Mouse (Mus musculus): ENCODE measurements around the gene Spag6. TPM values are rescaled to one million over a fixed set of nuclear protein-coding genes. Genes with fewer than 3 reads are reported as not detected.

Gene Spag6
- polyA plus RNA-seq, 1 experiment from 2014 or later: 1.2 TPM

DNA sequence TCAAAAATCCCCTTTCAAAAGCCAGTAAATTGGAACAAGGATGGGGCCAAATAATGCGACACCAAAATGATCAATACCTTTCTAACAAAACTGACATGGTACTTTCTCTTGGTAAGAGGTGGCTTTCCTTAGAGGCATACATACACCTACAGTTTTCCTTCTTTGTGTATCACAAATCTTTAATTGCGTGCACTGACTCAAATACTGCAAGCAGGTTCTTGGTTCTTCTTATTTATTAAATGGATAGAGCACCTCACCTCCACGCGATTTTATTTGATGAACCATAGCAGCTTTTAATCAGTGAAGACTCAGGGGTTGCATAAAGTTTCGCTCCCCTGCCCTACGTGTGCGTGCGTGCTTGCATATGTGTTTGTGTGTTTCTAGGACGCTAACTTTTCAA is 3.1 kb upstream of the Spag6 start:
- H3K4me3 ChIP-seq (ENCODE audit: low read depth, low read length): no peak overlapping the region
- peak overlapping the region; percentile 82 for H3K4me2 ChIP-seq (replicated peaks; ENCODE audit: low read depth, low read length)

DNA sequence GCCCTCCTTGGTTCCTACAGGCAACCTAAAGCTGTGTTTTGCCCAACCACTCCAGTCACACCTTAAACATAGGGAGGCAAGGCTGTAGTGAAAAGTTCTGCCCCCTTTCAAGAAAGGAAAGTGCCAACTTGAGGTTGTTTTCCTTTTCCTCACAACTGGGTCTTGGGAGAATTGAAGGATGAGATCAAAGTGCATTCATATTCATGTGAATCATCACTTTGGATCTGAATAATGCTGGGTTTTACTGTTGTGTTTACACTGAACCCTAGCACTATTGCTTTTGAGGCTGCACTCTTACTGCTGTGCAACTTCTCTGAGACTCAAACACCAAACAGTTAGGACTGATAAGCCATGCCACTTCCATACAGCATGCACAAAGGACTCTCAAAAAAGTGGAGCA is 1.8 kb upstream of the Spag6 start:
- no peaks in the 10 kb centered on the region for H3K36me3 ChIP-seq (ENCODE audit: control insufficient read depth, insufficient read depth, low read length)
- H3K4me1 ChIP-seq (replicated peaks; ENCODE audit: control insufficient read depth, insufficient read depth, low read length): peaks cover 9% of the 10 kb centered on the region
- no peak overlapping the region for H3K9ac ChIP-seq (ENCODE audit: low read depth, low read length)
- peak; percentile 33 for DNase-seq (ENCODE audit: low spot score)
- no peak overlapping the region for H3K4me3 ChIP-seq (ENCODE audit: low read depth, low read length)
- no peak overlapping the region for H3K27ac ChIP-seq (ENCODE audit: low read depth, low read length)
- no peaks in the 10 kb centered on the region for H3K9me3 ChIP-seq (ENCODE audit: control insufficient read depth, low read length)
- no peak overlapping the region for H3K4me2 ChIP-seq (replicated peaks; ENCODE audit: low read depth, low read length)
- ATAC-seq (ENCODE audit: low FRiP score): no peak
- H3K27me3 ChIP-seq (ENCODE audit: control insufficient read depth, insufficient read depth, low read length): peaks cover 59% of the 10 kb centered on the region

More for the DNA sequence above, 3.1 kb upstream of the Spag6 start:
- H3K27ac ChIP-seq (ENCODE audit: low read depth, low read length): no peak overlapping the region
- no peak overlapping the region for H3K9ac ChIP-seq (ENCODE audit: low read depth, low read length)
- H3K36me3 ChIP-seq (ENCODE audit: control insufficient read depth, insufficient read depth, low read length): no peaks in the 10 kb centered on the region
- H3K9me3 ChIP-seq (ENCODE audit: control insufficient read depth, low read length): no peaks in the 10 kb centered on the region
- no peak for ATAC-seq (ENCODE audit: low FRiP score)
- 2% methylated on average over 9 of the region's 9 CpGs for WGBS
- DNase-seq (ENCODE audit: low spot score): no peak
- H3K4me1 ChIP-seq (replicated peaks; ENCODE audit: control insufficient read depth, insufficient read depth, low read length): peaks cover 9% of the 10 kb centered on the region
- peaks cover 62% of the 10 kb centered on the region for H3K27me3 ChIP-seq (ENCODE audit: control insufficient read depth, insufficient read depth, low read length)

DNA sequence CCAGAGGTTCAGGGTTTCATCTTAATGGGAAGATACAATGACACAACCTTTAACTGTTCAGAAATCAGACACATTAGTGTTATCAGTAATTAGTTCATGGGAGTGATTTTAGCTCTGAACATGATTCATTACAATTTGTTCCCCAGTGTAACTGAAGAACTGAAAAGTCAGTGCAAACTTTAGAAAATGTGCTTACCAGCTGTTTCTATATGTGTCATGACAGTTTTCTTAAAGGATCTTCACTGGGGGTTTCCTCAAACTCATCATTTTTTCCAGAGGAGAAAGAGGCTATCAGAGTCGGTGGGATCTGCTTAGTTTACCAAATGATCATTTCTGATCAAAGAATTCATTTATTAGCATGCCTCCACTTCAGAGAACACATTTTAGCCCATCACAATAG is 1.3 kb upstream of the Spag6 start:
- peak; percentile 16 for DNase-seq (ENCODE audit: low spot score)
- Histone ChIP-seq H3K27me3 (ENCODE audit: control insufficient read depth, insufficient read depth, low read length) (peaks cover 54% of the 10 kb centered on the region), H3K27ac (ENCODE audit: low read depth, low read length) (no peak overlapping the region), H3K9me3 (ENCODE audit: control insufficient read depth, low read length) (no peaks in the 10 kb centered on the region), H3K4me2 (replicated peaks; ENCODE audit: low read depth, low read length) (no peak overlapping the region), H3K4me1 (replicated peaks; ENCODE audit: control insufficient read depth, insufficient read depth, low read length) (peaks cover 9% of the 10 kb centered on the region), H3K36me3 (ENCODE audit: control insufficient read depth, insufficient read depth, low read length) (no peaks in the 10 kb centered on the region), H3K4me3 (ENCODE audit: low read depth, low read length) (no peak overlapping the region), H3K9ac (ENCODE audit: low read depth, low read length) (no peak overlapping the region)
- no peak for ATAC-seq (ENCODE audit: low FRiP score)
- WGBS: 0% methylated on average over 1 of the region's 1 CpGs

GRCm38 (mm10) chr2:18693491-18693870 is 351 bp upstream of the Spag6 start:
- no peak overlapping the region for H3K9ac ChIP-seq (ENCODE audit: low read depth, low read length)
- no peaks in the 10 kb centered on the region for H3K9me3 ChIP-seq (ENCODE audit: control insufficient read depth, low read length)
- peaks cover 55% of the 10 kb centered on the region for H3K27me3 ChIP-seq (ENCODE audit: control insufficient read depth, insufficient read depth, low read length)
- peak overlapping the region; percentile 98 for H3K4me2 ChIP-seq (replicated peaks; ENCODE audit: low read depth, low read length)
- DNase-seq (ENCODE audit: low spot score) (no peak), ATAC-seq (ENCODE audit: low FRiP score) (no peak)
- H3K27ac ChIP-seq (ENCODE audit: low read depth, low read length): no peak overlapping the region
- H3K4me1 ChIP-seq (replicated peaks; ENCODE audit: control insufficient read depth, insufficient read depth, low read length): peaks cover 9% of the 10 kb centered on the region
- peak overlapping the region; percentile 56 for H3K4me3 ChIP-seq (ENCODE audit: low read depth, low read length)
- no peaks in the 10 kb centered on the region for H3K36me3 ChIP-seq (ENCODE audit: control insufficient read depth, insufficient read depth, low read length)
- WGBS: under 1% methylated on average over 5 of the region's 5 CpGs

- Histone ChIP-seq H3K27ac (ENCODE audit: low read depth, low read length) (peak overlapping the region; percentile 80; the same call in 1 of the 2 replicates), H3K4me1 (replicated peaks; ENCODE audit: control insufficient read depth, insufficient read depth, low read length) (peaks cover 3% of the 10 kb centered on the region; the same call in 1 of the 2 replicates), H3K27me3 (ENCODE audit: control insufficient read depth, insufficient read depth, low read length) (peaks cover 52% of the 10 kb centered on the region), H3K9ac (ENCODE audit: low read depth, low read length) (peak overlapping the region; percentile 88), H3K4me3 (ENCODE audit: low read depth, low read length) (peak overlapping the region; percentile 56), H3K4me2 (replicated peaks; ENCODE audit: low read depth, low read length) (peak overlapping the region; percentile 98), H3K36me3 (ENCODE audit: control insufficient read depth, insufficient read depth, low read length) (no peaks in the 10 kb centered on the region), H3K9me3 (ENCODE audit: control insufficient read depth, low read length) (no peaks in the 10 kb centered on the region)
- ATAC-seq (ENCODE audit: low FRiP score) (peak; percentile 63), DNase-seq (ENCODE audit: low spot score) (no peak)
- WGBS: 0% methylated on average over 20 of the region's 20 CpGs
Observed at GRCm38 (mm10) chr2:18694611-18694950, 749 bp downstream of the Spag6 start.

GRCm38 (mm10) chr2:18695163-18695562 is 1.3 kb downstream of the Spag6 start:
- Histone ChIP-seq H3K4me1 (replicated peaks; ENCODE audit: control insufficient read depth, insufficient read depth, low read length) (no peaks in the 10 kb centered on the region), H3K36me3 (ENCODE audit: control insufficient read depth, insufficient read depth, low read length) (no peaks in the 10 kb centered on the region), H3K4me2 (replicated peaks; ENCODE audit: low read depth, low read length) (no peak overlapping the region), H3K9me3 (ENCODE audit: control insufficient read depth, low read length) (no peaks in the 10 kb centered on the region), H3K27ac (ENCODE audit: low read depth, low read length) (no peak overlapping the region), H3K4me3 (ENCODE audit: low read depth, low read length) (no peak overlapping the region), H3K9ac (ENCODE audit: low read depth, low read length) (no peak overlapping the region), H3K27me3 (ENCODE audit: control insufficient read depth, insufficient read depth, low read length) (peaks cover 52% of the 10 kb centered on the region)
- DNase-seq (ENCODE audit: low spot score) (no peak), ATAC-seq (ENCODE audit: low FRiP score) (no peak)
- 2% methylated on average over 8 of the region's 8 CpGs for WGBS

DNA sequence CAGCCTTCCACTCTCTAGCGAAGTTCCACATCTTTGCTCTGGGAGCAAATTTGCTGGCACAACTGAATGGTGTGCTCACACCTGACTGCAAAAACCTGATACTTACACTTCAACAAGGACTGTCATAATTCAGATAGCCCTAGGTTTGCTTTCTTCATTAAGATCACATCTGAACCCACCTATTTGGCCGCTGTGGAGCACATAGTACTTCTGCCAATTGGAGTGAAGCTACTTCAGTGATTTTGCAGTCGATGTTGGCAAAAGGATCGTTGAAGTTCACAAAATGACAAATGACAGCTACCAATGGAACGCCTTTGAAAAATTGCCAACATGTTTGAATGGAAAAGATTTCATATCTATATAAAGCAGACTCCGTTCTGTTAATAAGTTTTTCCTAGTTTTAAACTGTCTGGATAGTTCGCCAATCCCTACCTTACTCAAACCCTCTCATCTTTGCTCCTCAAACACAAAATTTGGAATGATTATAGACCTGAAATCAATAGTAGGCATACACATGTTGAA is 1.9 kb downstream of the Spag6 start:
- peak; percentile 45 for DNase-seq (ENCODE audit: low spot score)

GRCm38 (mm10) chr2:18697591-18698244 is 3.9 kb downstream of the Spag6 start:
- DNase-seq (ENCODE audit: low spot score) (peak; percentile 43), ATAC-seq (ENCODE audit: low FRiP score) (no peak)
- H3K27me3 ChIP-seq (ENCODE audit: control insufficient read depth, insufficient read depth, low read length): peaks cover 55% of the 10 kb centered on the region
- H3K36me3 ChIP-seq (ENCODE audit: control insufficient read depth, insufficient read depth, low read length): no peaks in the 10 kb centered on the region
- H3K27ac ChIP-seq (ENCODE audit: low read depth, low read length): no peak overlapping the region
- no peak overlapping the region for H3K4me3 ChIP-seq (ENCODE audit: low read depth, low read length)
- 3% methylated on average over 4 of the region's 4 CpGs for WGBS
- no peaks in the 10 kb centered on the region for H3K9me3 ChIP-seq (ENCODE audit: control insufficient read depth, low read length)
- H3K4me2 ChIP-seq (replicated peaks; ENCODE audit: low read depth, low read length): no peak overlapping the region
- no peaks in the 10 kb centered on the region for H3K4me1 ChIP-seq (replicated peaks; ENCODE audit: control insufficient read depth, insufficient read depth, low read length)
- H3K9ac ChIP-seq (ENCODE audit: low read depth, low read length): no peak overlapping the region

More for the DNA sequence above, 1.9 kb downstream of the Spag6 start:
- Histone ChIP-seq H3K4me1 (replicated peaks; ENCODE audit: control insufficient read depth, insufficient read depth, low read length) (no peaks in the 10 kb centered on the region), H3K4me2 (replicated peaks; ENCODE audit: low read depth, low read length) (no peak overlapping the region), H3K9ac (ENCODE audit: low read depth, low read length) (no peak overlapping the region), H3K4me3 (ENCODE audit: low read depth, low read length) (no peak overlapping the region), H3K9me3 (ENCODE audit: control insufficient read depth, low read length) (no peaks in the 10 kb centered on the region), H3K36me3 (ENCODE audit: control insufficient read depth, insufficient read depth, low read length) (no peaks in the 10 kb centered on the region), H3K27ac (ENCODE audit: low read depth, low read length) (no peak overlapping the region), H3K27me3 (ENCODE audit: control insufficient read depth, insufficient read depth, low read length) (peaks cover 52% of the 10 kb centered on the region)
- WGBS: 5% methylated on average over 7 of the region's 7 CpGs
- no peak for ATAC-seq (ENCODE audit: low FRiP score)
